Mouse (Mus musculus): ENCODE results near the gene Cdca7.

- TF ChIP-seq CTCF (IDR thresholded peaks at IDR 0.05; ENCODE audit: low read depth): no peak
- no peak for TF ChIP-seq EP300 (IDR thresholded peaks at IDR 0.05; ENCODE audit: low read depth)
Measured at GRCm38 (mm10) chr2:72525556-72525955, 49.6 kb downstream of the Cdca7 start.

Data from liver, embryonic 14.5 days (tissue).